Mouse (Mus musculus) telencephalon, adult 2 months (tissue): ENCODE measurements around the gene Clpsl2.
"Not testable (repeated sequence)": the region's sequence is repeated elsewhere in the genome, so short reads cannot be mapped to it uniquely, and the experiment has no call there.

Experiments used
- DNase-seq: peaks from one replicate; pipeline ENCODE4 v3.0.0-alpha.2; 2011; ENCODE audit warnings: low read depth, low spot score

Clpsl2 gene

DNA sequence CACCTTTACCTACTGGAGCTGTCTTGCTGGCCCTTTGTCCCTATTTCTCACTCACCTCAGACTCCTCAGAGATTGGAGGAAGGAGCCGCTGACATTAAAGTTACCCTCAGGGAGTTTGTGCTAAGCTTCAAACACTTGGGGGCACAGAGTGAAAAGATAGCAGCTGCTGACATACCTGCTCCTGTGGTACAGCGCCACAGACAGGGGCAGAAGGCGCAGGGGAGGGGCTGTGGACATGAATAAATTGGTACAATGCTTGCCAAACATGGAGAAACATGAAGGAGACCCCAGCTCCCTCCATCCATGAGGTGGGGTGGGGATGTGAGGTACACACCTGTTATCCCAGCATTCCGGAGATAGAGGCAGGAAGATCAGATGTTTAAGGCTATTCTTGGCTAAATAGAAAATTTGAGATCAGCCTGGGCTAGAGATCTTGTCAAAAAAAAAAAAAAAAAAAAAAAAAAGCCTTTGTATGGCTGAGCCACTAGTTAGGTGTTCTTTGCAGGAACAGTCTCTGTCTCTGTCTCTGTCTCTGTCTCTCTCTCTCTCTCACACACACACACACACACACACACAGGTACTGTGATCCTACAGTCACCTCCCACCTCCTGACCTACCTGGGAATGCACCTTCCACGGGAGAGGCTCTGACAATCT lies 28.0 kb upstream of the Clpsl2 start:
- DNase-seq, result no peak

DNA sequence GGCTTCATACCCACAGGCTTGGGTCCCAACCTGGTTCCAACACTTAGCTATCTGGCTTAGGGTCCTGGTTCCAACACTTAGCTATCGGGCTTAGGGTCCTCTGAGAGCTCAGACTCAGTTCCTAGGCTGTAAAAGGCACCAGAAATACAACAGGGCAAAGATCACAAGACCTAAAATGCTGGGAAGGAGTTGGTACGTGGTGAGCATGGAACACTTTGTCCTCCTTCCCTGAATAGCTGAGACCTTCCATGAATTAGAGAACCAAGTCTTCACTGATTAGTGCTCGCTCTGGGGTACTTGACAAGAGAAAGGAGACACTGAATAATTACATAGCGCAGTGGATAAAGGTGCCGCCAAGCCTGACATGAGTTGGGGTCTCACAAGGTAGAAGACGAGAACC lies 27.3 kb upstream of the Clpsl2 start:
- DNase-seq, result no peak

DNA sequence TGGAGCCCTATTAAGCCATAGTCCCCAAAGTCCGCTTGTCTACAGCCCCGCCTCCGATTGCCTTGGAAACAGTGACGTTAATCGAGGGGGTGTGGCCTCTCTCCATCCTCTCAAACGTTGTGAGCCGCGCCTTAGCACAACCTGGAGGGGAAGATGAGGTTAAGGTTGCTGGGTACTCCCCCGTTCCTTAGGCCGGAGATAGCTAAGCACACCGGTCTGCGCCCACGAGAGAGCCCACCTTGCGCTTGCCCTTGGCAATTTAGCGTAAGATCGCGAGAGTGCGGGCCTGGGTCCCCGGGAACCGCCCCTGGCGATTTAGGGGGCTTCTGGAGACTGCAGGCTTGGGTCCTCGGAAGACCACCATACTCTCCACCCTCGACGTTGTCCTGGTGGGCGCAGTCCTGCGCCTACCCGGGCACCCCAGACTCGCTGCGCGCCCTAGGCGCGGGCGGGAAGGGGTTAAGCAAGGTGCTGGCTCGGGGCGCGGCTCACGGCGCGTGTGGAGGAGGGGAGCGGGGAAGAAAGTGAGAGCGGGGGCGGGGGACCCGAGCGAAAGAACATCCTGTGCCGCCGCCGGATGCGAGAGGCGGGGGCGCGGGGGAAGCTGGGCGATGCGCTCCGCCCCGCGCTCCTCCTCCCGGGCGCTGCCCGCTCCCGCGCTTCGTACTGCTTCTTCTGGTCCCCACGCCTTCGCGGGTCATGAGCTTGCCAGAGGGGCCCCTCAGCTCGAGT lies 26.4 kb upstream of the Clpsl2 start:
- DNase-seq, result peak; percentile 88

DNA sequence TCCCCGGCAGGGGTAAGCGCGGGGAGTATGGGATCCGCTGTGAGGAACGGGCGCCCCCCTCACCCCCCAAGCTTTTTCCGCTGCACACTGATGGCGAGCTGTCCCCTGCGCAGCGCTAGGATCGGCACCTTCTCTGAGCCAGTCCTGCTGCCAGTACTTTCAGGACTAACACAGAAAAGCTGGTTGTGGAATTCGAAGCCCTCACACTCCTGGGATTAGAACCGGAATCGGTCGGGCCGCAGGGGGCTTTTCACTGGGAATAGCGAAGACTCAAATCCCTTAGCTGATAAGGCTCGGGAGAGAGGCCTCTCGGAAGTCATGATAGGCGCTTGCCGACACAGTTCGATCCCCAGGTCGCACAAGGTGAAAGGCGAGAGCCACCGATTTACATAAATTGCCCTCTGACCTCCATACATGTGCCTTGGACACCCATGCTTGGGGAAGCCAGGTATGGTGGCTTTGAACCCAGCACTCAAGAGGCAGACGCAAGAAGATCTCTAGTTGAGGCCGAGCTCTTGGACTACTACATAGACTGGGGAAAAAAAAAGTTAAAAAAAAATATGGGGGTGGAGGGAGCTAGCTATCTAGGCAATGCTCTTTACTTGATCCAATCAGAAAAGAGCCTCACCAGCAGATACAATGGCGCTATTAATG lies 25.7 kb upstream of the Clpsl2 start:
- DNase-seq, result no peak

DNA sequence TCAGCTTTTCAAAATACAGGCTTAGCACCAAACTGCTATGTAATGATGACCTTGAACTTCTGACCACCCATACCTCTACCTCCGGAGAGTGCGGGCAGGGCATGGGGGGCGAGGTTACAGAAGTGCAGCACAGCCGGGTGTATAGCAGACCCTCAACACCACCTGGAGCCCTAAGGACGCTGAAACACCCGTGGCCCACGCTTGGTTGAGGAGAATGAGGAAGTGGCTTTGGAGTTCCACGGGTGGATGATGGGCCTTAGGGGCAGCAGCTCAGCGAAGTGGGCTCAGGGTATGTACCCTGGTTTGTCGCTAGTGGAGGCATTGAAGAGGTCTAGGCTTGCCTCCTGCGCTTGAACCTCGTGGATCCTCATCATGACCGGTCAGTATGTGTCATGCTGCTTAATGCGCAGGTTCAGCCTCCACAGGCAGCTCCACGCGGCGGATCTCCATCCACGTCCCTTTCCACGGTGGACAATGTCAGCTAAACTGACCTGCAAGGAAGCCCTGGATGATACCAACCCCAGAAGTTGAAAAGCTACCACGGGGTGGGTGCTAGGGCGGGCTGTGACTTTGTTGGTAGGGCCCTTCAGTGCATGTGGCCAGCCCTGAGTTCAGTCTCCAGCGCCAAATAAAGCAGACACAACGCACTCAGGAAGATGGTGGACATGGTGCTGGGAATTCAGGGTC lies 25.1 kb upstream of the Clpsl2 start:
- DNase-seq, result no peak

DNA sequence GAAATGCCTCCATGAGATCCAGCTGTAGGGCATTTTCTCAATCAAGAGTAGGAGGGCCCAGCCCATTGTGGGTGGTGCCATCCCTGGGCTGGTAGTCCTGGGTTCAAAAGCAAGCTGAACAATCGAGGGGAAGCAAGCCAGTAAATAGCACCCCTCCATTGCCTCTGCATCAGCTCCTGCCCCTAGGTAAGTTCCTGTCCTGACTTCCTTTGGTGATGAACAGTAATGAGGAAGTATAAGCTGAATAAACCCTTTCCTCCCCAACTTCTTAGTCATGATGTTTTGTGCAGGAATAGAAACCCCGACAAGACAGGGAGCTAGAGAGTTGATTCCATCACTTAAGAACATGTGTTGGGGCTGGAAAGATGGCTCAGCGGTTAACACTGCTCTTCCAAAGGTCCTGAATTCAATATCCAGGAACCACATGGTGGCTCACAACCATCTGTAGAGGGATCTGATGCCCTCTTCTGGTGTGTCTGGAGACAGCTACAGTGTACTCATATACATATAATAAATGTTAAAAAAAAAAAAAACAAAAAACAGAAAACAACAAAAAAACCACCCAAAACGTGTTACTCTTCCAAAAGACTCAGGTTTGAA lies 24.3 kb upstream of the Clpsl2 start:
- no peak for DNase-seq

DNA sequence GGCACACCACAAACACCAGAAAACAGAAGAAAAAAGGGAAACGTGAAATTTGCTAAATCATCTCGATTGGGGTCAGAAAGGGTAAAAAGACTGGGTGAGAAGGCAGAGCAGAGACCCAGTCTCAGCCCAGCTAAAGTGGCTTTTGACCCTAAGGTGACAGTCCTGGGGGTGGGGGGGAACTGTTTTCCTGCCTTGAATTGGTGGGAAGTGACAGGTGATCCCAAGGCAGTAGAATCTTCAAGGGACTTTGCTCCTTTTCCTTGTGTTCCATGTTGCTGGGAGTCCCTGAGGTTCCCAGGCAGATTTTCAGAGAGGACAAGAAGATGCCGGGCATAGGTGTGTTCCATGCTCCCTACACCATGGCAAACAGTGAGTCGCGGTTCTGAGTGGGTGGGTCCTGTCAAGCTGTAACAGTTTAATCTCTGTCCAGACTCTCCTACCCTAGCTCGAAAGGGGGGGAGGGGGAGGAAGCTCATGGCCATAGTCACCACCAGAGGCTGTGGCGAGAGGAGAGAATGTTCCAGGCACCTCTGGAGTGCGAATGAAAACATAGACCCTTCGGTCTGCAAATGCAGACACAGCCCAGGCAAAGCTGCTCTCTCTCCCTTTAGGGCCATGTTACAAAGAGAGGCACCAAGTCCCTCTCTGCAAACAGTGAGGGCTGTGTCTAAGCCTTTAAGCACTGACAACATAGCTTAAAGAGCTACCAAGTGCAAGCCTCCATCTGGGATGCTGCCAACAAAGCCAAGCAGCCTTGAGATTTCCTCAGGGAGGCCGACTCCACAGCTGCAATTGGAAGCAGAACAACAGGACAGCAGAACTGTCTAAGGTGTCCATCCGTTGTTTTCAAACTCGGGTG lies 21.8 kb upstream of the Clpsl2 start:
- no peak for DNase-seq

DNA sequence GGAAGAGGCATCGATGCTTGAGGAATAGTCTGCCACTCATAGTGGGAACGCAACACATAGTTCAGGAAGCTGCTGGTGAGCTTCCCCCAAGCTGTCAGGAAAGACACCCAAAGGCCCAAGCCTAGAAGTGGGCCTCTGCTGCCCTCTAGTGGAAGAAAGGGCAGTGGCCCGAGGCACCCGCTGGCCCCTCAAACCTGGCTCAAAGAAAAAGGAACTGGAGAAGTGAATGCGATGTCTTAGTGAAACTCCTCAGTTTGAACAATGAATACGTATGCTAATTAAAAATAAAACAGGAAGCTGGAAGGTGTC lies 21.2 kb upstream of the Clpsl2 start:
- DNase-seq, result peak; percentile 43

DNA sequence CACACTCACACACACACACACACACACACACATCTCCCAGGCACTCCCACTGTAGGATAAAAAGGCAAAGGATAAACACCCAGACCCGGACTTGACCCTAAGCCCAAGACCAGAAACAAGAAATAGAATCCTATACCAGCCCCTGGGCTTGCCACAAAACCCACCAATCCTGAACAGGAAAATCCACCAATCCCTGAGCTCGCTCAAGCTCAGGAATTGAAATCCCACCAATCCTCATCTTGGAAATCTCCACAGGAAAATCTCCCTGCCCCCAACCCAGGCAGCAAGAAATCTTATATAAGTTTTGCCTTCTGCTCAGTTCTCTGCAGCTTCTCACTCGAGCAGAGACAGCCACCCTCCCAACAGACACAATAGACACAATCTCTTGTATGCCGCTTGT lies 20.1 kb upstream of the Clpsl2 start:
- DNase-seq, result no peak

DNA sequence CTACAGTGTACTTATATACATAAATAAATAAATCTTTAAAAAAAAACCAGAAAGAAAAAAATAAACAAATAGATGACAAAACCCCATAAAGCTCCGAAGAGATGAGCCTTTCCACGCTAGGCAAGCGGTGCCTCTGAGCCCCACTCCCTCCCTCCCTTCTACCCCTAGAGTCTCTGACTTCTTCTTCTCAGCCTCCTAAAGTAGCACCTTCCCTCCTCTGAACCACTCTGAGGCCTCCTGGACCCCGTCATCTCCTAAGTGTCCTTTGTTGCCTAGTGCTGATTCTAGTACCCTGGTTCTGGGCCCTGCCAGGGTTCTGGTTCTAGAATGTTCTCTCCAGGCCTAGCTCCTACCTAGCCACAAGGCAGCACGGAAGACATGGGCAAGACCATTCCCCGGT lies 18.7 kb upstream of the Clpsl2 start, which contains the start of gene Armc12:
Armc12 (plus strand) TSS at position 301 of the 400 bp plus-strand sequence.
- no peak for DNase-seq

DNA sequence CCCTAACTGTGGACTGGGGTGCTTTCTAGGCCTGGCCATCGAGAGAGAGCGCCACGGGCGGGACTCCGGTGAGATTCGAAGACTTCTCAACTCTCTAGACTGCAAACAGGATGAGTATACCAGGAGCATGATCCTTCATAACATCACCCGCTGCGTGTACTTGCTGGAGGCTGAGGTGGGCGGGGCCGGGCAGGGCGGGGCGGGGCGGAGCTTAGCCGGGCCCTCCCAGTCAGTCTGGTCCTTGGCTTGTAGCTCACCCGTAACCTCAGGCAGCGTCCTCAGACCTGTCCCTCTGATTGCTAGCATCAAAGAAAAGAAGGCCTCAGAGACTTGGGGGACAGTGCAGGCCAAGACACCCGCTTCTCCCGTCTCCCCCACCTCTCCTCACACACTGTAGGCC lies 17.3 kb upstream of the Clpsl2 start:
- DNase-seq, result no peak

DNA sequence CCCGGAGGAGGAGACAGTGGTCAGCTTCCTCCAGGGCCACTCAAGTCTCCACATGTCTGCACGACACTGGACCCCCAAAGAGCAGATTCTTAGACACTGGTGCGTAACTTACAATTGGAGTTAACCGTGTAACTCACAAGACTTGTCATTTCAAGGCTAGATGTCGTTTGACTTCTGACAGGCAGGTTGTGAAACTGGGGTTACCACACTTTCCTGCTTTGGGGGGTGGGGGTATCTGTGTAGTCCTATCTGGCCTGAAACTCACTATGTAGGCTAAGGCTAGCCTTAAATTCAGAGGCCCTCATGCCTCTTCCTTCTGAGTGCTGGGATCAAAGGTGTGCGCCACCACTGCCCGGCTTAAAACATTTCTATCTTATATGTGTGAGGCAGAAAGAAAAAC lies 16.7 kb upstream of the Clpsl2 start:
- DNase-seq, result no peak

DNA sequence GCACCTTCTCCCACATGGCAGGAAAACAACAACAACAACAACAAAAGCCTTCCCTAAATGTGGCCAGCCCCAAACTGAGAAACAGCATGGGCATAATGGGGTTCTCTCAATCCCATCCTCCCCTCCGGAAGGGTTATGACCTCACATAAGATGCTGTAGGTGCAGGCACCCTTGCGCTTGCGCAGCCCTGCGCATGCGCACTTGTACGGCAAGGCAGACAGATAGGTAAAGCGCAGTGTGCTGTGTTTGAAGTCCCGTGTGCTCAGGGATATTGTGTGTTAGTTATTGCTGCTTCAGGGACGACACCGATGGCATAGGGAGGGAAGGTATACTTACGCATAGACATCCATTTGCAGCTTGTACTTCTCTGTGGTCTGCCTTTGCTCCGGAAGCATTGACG lies 15.9 kb upstream of the Clpsl2 start:
- no peak for DNase-seq

DNA sequence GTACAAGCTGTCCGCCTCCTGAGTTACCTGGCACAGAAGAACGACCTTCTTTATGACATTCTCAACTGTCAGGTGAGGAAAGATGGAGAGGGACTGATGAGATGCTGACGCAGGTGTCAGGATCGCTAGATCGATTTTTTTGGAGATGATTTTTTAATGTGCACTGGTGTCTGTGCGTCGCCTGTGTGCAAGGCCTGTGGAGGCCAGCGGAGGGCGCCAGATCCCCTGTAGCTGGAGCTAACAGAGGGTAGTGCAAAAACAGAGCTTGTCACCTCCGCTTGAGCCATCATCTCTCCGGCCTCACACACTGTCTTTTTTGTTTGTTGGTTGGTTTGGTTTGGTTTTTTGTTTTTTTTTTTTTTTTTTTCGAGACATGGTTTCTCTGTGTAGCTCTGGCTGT lies 11.3 kb upstream of the Clpsl2 start:
- DNase-seq, result no peak

DNA sequence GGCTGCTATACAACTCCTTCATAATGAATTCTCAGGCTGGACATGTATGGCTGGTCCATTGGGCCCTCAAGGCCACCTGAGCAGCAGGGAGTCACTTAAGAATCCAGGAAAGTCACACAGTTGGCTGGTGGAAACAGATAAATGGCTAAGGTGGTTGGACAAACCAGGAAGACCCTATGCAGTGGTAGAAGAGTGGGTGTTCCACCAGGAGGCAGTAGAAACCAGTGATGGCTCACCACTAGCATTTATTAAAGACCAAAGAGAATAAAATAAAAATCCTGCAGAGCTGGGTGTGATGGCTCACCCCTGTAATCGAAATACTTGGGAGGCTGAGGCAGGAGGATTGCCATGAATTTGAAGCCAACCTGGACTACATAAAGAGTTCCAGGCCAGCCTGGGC lies 2.3 kb upstream of the Clpsl2 start:
- no peak for DNase-seq

DNA sequence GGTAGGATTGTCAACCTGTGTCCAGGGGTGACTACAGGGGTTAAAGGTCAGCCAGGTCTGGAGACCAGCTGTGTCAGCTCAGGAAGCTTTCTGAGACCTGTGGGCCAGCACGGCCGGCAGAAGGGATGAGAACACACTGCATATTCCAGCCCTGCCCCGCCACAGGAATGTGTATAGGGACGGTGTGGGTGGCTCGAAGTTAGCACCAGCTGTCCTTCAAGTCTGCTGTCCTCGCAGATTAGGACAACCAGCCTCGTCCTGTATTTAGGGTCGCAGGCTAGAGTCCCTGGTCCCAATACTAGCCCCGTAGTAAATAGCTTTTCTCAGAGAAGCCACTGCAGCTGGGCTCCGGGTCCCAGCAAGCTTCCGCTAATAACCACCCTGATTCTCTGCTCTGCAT lies 661 bp upstream of the Clpsl2 start:
- DNase-seq, result no peak

DNA sequence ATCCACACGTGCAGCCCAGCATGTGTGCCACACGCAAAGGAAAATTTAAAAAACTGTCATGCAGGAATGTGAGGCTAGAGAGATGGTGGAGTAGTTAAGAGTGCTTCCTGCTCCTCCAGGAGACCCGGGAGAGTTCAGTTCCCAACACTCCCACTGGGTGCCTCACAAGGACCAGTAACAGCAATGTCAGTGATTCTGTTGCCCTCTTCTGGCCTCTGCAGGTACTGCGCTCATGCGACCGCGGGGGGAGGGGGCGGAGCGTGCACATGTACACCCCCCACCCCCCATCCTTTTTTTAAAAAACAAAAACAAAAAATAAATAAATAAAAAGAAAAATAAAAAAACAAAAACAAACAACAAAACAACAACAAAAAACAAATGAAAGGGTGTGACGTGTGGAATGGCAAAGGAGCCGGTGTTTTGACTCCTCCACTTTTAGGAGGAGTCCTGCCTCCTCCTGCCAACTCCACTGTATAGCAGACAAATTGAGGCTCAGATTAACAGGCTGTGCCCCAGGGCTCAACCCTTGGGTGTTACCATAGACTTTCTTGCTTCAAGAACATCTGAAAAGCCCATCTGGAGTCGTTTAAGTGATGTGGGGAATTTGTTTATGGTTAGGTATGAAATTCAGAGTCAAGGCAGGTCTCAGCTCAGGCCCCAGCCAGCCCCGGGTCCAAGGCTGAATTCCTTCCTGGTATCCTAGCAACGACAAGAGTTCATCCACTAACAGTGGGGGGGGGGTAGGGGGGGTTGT lies 4.0 kb downstream of the Clpsl2 start:
- peak; percentile 22 for DNase-seq

DNA sequence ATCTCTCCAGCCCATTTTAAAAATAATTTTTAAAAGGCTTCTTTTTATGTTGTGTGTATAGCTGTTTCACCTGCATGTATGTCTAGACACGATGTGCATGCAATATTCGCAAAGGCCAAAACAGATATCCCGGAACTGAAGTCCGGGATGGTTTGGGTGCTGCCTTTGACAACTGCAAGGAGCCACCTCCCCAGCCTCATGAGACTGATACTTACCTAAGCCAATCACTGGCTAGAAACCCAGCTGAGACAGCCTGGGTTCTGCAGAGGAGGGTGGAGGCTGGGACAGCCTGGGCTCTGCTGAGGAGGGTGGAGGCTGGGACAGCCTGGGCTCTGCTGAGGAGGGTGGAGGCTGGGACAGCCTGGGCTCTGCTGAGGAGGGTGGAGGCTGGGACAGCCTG lies 4.8 kb downstream of the Clpsl2 start:
- not testable (repeated sequence) for DNase-seq

DNA sequence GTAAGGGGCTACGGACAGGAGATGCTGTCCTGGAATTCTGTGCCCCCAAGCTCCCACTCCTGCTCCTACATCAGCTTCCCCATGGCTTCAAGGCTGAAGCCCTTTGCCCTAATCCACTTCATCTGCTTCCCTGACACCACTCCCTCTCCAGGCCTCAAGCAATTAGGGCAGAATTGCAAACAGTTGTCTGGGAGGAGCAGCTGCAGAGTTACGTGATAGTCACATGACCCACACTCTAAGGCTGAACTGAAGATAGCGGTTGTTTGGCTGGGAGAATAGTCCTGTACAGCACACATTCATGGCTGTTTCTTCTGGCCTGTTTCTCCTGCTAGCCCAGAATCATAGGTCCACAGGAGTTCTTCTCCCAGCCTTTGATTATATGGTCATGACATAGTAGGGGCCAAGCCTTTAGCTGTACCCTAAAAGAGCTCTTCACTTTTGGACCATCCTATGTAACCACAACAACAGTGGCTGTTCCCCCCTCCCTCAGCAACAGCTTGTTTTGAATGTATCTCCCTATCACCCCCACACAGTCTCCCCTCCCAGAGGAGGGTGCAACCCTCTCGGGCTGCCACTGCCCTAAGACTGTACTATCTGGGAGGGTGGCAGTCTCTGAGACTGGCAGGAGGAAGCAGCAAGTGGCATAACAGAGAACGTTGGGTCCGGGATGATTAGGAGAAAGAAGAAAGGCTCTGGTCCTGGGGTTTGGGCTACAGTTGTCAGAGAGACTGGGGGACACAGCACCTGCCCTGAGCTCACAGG lies 7.6 kb downstream of the Clpsl2 start:
- DNase-seq, result no peak

DNA sequence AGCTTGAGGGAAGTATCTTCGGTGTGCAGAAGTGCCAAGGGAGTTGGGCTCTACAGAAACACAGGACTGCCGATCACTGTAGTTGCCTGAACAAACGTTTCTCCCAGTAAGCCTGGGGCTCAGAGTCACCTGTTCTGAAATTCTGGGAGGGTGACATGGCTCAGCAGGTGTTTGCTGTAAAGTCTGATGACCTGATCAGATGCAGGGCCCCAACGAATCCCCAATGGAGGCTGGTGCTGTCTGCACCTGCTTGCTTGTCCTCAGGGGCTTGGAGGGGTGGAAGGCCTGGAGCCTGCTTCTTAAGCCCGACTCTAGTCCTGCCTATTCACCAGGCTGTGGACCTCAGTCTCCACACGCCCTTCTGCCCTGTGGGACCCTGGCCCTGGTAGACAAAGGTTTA lies 8.6 kb downstream of the Clpsl2 start:
- DNase-seq, result no peak
